Mouse (Mus musculus): ENCODE measurements at regions not wholly inside any gene's neighbourhood (a gene's known extent, or its start where the extent isn't known, plus 50 kb on each side); places are given as distances from the start of the nearest gene placed in this dataset.
A peak's percentile ranks its signal among the peaks of the same experiment; 100 is the strongest.

DNA sequence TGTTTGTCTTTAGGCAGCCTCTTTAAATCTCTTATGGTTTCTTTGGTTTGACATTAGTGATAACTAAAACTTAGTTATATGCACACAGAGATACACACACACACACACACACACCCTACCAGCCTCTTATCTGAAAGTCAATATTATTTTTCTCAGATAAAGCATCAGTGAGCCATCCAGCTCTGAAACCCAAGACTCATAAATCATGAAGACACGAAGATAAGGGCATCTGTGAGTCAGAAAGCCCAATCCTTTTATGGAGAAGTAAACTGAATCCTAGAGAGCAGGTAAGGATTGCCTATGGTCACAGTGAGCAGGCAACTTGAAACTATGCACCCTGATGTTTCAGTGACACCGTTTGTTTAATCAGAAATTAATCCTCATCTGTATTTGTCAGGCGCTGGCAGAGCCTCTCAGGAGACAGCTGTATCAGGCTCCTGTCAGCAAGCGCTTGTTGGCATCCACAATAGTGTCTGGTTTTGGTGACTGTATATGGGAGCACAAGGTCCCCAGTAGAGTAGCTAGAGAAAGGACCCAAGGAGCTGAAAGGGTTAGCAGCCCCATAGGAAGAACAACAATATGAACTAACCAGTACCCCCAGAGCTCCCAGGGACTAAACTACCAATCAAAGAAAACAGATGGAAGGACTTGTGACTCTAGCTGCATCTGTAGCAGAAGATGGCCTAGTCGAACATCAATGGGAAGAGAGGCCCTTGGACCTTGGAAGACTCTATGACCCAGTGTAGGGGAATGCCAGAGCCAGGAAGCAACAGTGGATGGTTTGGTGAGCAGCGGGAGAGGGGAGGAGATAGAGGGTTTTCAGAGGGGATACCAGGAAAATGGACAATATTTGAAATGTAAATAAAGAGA is 207.3 kb upstream of the Ank start:
- DNase-seq (ENCODE audit: extremely low read depth, low read depth, low spot score): no peak

DNA sequence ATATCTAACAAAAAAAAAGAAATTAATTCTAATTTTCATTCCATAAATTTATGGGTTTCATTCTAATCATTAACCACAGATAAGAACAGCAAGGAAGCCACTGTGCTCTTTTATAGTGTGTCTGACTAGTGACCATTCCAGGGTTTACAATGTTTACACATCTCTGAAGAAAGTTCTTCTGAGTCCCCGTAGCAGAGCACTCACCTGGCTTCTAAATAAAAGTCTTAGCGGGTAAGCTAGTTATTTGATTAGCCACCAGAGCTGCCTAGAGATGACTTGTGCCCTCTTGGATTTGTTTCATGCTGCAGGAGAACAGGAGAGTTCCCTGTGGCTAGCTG is 206.7 kb upstream of the Ank start:
- DNase-seq (ENCODE audit: extremely low read depth, low read depth, low spot score): no peak

DNA sequence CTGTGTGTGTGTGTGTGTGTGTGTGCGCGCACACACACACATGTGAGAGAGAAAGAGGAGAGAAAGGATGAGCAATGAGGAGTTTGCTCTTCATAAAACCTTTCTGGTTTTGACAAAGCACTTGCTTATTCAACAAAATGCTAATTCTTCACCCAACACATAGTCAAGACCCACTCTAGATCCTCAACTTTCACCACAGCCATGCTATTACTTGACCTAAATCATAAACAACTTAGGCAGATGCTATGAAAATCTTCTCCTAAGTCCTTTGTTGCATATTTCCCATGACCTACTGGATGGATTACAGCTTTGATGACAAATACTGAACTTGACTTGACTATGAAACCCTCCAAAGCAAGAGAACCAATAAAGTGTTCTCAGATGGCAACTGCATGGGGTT is 196.3 kb upstream of the Ank start:
- DNase-seq (ENCODE audit: extremely low read depth, low read depth, low spot score): no peak

DNA sequence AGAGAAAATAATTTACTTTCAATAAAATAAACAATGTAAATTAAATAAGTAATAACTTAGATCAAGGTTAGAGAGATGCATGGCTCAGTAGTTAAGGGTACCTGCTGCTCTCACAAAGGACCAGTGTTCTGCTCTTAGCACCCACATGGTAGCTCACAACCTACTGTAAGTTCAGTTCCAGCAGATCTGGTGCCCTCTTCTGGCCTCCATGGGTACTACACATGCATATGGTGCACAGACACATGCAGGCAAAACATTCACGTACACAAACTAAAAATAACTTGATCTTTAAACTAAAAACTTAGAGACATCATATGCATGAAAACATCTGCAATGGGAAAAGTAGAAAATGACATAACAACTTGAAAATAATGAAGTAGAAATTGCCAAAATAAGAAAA is 184.2 kb upstream of the Ank start:
- no peak for DNase-seq (ENCODE audit: extremely low read depth, low read depth, low spot score)

DNA sequence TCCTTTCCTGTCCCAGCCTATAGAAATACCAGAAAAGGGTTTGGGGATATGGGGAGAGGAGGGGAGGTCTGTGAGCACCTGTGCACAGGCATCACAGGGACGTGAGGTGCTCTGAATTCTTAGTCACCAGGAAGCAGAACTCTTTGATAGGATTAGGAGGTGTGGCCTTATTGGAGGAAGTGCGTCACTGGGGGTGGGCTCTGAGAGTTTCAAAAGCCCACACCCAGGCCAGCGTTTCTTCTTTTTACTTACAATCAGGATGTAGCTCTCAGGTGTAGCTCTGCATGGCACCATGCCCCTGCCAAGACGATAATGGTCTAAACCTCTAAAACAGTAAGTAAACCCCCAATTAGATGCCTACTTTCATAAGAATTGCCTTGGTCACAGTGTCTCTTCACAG is 162.6 kb upstream of the Ank start:
- no peak for DNase-seq (ENCODE audit: extremely low read depth, low read depth, low spot score)

DNA sequence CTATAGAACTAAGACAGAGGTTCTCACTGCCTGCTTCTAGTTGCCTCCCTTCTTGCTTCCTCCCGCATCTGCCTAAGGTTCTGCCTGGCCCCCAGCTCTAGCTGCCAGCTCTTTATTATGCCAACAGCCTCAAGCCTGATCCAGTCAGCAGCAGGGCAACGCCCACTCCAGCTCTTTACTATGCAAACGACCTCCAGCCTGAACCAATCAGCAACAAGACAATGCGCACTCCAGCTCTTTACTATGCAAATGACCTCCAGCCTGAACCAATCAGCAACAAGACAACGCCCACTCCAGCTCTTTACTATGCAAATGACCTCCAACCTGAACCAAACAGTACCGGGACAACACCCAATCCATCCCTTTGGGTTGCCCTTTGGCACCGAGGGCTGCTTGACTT is 162.2 kb upstream of the Ank start:
- DNase-seq (ENCODE audit: extremely low read depth, low read depth, low spot score): no peak

DNA sequence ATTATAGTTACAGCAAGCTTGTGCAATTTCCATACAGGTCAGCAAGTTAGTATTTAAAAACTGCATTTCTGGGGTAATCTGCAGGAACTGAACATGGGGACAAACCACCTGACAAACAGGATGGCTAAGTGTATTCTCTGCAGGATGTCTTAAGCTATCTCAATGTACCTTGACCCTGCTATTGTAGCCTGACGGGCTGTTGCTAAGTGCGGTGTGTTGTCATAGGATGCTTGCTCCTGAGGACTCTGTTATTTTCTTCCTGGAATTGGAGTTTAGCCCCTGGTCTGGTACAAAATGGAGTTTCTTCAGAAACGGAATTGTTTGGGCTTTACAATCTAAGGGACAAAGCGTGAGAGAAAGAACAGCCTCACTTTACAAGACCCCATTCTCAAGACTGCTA is 161.4 kb upstream of the Ank start:
- no peak for DNase-seq (ENCODE audit: extremely low read depth, low read depth, low spot score)

DNA sequence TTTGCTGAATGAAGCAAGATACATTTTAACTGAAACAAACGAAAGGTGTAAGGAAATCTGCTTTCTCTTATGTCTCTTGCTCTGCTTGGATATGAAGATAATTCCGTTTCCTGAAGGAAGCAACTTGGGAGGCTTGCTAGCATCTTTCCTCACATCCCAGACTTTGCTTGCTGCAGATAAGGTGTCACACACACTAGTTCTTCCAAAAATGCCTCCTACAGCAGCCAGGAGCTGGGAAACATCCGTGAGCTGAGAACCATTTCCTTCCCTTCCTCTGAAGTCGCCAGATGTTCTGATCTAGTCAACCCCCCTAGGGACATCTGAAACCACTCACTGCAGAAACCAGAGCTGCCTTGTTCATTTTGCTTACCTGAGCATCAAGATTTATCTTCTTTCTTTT is 157.8 kb upstream of the Ank start:
- no peak for DNase-seq (ENCODE audit: extremely low read depth, low read depth, low spot score)

DNA sequence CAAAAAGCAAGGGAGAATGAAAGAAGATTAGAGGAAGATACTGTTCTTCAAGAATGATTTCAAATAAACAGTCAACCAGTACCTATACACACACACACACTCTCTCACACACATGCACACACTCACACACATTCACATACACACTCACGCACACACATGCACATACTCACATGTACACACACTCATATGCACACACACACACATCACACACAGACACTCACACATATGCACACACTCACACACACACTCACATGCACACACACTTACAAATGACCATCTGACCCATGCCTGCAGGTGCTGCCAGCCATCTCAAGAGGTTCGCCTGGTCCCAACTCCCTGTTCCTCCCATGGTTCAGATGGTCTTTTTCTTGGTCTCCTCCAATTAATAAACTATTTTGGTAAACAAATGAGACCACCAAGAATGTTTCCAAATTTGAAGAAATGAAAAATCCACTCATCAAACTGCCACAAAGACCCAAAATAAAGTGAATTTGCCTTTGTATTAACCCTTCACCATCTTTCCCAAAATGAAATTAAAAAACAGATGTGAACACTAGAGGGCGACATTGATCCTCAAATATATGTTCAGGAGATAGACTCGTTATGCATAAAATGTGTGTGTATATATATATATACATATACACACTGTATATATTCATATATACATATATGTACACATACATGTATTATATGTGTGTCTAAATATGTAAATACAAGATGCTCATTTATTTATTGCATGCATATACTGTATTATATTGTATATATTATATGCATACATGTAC is 150.3 kb upstream of the Ank start:
- DNase-seq (ENCODE audit: extremely low read depth, low read depth, low spot score): no peak

DNA sequence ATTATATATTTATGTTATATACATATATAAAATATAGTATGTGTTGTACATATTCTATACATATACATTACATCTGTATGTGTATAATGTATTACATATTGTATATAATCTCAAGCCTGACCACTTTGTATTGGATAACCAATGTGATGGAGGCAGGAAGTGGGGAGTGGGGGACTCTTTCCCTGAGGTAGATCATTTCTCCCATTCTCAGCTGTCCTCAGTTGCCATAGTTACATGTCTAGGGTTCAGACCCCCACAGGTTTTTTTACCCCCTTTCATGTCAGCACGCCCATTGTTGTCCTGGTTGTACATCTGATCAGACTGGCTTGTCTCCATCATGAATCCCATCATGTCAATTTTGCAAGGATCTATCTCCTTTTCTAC is 149.7 kb upstream of the Ank start:
- no peak for DNase-seq (ENCODE audit: extremely low read depth, low read depth, low spot score)

DNA sequence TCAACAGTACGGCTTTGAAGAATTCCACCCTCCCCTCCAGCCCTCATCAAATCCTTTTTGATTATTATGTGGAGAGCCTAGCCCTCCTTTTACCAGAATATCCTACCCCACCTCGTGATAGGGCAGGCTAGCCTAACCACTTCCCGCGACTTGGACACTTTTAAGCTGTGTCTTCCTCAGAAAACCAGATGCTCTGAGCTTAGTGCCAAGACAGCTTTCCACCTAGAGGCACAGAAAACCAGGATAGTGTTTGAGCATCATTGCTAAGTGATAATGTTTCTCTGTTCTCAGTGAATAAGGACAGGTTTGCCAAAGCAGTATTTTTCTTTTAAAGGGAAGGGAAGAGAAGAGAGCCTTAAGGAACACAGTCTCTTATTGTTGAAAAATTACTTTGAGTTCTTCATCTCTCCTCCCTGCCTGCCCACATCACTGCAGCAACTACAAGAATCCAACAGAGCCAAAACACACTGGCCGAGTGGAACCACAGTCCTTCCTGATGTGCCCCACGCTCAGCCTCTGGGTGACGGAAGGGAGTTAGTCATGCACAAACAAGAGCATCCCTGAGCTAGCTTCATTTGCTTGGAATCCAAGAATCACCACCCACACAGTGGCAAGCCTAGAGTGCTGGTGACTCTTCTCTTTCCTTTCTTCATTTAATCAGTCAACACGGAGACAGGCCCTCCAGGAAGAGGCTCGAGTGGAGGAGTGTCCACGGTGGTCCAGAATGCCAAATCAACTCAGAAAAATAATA is 144.4 kb upstream of the Ank start:
- peak; percentile 11 for DNase-seq (ENCODE audit: extremely low read depth, low read depth, low spot score)

DNA sequence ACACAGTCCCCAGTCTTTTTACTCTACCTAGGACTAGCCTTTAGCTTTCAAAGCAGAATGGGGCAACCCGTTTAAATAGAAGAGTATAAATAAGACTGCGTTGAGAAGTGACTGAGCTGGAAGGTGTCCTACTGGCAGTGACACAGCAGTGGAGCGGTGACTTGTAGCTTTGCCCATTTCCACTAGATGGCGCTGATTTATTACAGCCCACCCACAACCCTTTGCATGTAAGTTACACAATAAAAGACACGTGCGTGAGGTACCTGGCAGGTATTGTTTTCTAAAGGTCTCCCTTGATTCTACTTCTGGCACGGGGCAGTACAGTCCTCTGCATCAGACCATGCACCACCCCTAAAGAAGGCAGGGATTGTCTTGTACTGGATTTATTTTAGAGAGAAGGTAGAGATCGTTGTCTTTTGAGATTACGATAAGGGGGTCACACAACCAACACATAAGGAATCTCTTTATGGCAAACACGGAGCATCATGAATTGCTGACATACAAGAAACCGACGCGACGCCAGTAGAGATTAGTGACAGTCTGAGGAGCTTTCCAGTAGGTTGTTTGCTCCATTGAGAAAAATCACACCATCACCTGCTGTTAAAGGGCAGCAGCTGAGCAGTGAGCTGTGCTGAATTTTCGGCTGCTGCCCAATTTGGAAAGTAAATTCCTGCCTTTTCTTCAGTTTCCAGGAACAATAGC is 140.5 kb upstream of the Ank start:
- DNase-seq (ENCODE audit: extremely low read depth, low read depth, low spot score): peak; percentile 18

DNA sequence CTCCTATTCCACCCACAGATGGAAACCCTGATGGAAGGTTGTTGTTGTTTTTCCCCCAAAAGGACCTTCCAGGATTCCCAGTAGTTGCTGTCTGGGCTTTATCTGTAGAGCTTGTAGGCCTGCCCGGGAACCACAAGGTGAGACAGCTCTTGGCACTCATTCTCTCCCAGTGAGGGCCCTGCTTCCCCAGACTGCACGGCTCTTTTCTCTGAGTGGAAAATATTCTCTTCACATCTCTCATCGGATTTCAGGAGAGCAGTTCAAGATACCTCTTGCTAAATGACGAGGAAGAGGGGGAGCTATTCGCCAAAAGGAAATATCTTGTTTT is 140.0 kb upstream of the Ank start:
- DNase-seq (ENCODE audit: extremely low read depth, low read depth, low spot score): no peak

DNA sequence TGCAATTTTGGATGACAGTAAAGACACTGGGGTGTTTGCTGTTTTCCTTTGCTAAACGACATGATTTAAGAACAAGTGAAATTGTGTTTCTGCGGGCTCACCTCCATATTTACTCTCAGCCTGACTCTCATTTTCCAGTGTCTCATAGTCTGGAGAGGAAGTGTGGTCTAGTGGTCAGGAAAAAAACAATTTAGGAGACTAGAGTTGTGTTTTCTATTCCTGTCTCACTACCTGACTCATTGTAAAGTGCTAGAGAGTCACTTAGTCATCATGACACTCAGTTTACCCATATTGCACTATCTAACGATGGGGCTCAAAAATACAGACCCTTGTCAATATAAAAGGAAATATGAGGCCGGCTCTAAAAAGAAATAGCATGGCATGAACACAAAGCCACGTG is 138.7 kb upstream of the Ank start:
- no peak for DNase-seq (ENCODE audit: extremely low read depth, low read depth, low spot score)

DNA sequence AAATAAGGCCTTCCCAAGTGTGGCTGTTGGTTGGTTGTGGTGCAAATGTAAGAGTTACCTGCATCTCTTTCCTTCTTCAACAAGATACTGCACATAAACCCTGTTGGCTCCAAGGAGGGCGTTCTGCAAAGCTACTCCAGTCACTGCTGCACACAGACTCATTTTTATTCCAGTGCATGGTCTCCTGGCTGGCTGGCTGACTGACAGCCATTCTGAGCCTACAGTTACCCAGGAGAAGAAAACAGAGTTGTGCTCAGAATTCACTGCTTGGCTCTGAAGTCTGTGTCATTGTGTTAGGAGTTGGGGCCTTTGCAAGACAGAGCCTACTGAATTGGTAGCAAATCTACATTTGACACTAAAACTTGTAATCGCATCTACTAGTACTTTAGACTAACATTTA is 138.0 kb upstream of the Ank start:
- DNase-seq (ENCODE audit: extremely low read depth, low read depth, low spot score): no peak

DNA sequence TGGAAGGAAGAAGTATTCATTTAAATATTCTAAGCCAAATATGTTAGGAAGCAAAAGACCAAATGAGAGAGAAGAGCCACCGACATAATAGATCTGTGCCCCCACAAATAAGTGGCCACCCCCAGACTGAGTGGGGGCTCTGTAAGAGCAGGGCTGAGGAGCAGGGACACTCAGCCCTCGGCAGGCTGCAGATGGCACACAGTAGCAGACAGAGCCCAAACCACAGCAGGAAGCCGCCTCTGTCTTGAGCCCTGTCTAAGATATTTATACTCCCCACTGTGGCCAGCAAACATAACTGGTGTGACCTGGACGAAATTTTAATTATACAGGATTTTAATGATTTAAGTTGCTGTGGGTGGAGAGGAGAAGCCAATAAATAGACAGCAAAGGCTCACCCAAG is 126.4 kb upstream of the Ank start:
- no peak for DNase-seq (ENCODE audit: extremely low read depth, low read depth, low spot score)

DNA sequence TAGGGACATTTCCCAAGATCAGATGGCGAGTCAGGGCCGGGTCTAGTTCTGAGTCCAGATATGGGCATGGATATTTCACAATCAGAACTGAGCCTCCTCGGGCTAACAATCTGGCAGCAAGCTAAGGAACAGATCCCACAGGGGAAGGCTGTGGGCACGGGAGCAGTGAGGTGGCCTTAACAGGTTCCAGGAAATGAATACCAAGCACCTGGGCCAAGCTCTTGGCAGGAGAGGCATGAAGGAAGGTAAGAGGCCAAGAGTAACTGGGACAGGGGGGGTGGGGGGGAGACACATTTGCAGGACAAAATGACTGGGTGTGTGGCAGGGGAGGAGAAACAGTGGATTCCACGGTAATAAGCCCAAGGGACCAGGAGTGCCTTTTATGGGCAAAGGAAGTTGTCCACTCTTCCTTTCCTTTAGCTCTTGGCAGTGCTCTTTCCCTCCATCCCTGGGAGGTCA is 124.9 kb upstream of the Ank start:
- DNase-seq (ENCODE audit: extremely low read depth, low read depth, low spot score): peak; percentile 65

DNA sequence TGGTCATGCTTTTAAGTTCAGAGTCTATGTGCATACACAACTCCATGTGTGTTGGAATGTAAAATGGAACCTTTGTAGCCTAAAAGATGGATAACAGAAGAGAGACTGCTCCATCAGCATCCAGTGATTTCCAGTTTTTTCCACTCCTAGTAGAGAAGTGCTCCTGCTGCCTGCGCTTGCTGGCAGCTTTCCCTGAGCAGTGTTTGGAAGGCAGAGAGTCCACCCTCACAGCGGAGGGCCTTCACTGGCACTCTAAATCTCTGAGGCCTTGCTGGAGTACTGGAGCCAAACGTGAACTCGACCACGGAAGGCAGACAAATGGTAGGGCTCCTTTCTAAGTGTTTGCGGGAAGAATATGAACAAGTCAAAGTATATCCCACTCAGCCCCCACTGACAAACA is 108.0 kb upstream of the Ank start:
- no peak for DNase-seq (ENCODE audit: extremely low read depth, low read depth, low spot score)

DNA sequence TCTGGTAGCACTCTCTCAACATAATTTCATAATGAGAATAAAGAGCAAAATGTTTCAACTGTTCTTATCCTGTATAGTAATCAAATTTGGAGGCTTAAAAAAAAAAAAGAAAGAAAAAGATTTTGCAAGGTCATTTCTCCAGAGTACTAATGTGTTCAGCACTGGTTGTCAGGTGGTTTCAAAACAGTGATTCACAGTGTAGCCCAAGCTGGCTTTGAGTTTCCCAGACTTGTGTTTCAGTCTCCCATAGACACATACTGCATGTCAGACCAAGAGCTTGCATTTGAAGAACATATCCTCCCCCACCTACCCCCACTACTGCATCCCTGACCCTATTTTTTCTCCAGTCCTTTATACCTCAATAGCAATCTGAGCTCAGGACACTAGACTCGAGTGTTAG is 107.2 kb upstream of the Ank start:
- DNase-seq (ENCODE audit: extremely low read depth, low read depth, low spot score): no peak

DNA sequence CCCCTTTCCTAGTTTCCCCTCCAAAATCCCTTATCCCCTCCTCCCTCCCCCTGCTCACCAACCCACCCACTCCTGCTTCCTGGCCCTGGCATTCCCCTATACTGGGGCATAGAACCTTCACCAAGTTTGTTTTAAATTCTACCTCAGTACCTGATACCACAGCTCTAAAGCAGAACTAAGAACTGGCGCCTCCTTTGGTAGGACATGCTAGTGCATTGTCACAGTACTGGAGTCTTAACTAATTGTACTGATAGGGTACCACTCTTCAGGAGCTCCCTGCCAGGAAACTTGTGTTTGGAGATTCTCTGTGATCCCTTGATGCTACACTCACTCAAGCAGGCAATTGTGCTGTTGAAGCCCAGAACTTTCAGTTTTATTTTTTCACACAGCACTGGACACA is 92.0 kb upstream of the Ank start:
- DNase-seq (ENCODE audit: extremely low read depth, low read depth, low spot score): no peak

DNA sequence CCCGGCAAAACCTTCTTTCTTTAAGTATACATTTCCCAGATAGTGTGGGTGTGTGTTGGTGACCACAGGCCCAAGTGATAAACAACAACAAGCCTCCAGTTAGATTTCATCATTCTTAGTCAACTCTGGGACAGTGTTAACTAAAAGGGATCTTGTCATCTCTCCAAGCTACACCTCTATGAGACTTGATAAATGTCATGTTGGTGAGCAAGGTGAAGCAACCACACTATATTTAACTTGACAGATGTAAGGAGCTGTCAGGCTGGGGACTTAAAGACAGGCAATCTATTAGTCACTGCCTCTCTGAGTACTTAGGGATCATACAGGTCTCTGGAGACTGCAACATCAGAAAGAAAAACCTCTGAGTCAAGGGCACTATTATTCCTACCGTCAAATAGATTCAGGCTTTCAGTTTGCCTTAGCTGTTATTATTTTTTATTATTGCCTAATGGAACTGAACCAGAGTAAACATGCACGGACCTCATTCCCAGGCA is 87.8 kb upstream of the Ank start:
- DNase-seq (ENCODE audit: extremely low read depth, low read depth, low spot score): peak; percentile 37

All from fat pad, adult 2 months (tissue).